Mouse (Mus musculus) G1E (cell line): ENCODE data around the gene Hist1h4m. TPM values are rescaled to one million over a fixed set of nuclear protein-coding genes. Genes with fewer than 3 reads are reported as not detected.
"Not testable (repeated sequence)": the region's sequence is repeated elsewhere in the genome, so short reads cannot be mapped to it uniquely, and the experiment has no call there.

Experiments used
- ATAC-seq: 2 replicates; pipeline ENCODE4 v1.8.0; 2016; ENCODE audit warnings: mild to moderate bottlenecking; ENCODE audit not compliant: insufficient number of reproducible peaks, poor library complexity, low FRiP score, severe bottlenecking; ENCODE audit errors: extremely low read depth
- DNase-seq: peaks from one replicate; pipeline ENCODE4 v3.0.0; 2012; ENCODE audit warnings: low spot score
- H3K27me3 ChIP-seq: 2 replicates; pipeline ENCODE4 v1.6.1; 2012; ENCODE audit warnings: mild to moderate bottlenecking, low read length, inconsistent platforms; ENCODE audit not compliant: insufficient read depth
- H3K36me3 ChIP-seq: replicated peaks from 2 replicates; pipeline ENCODE3; 2012; ENCODE audit warnings: mild to moderate bottlenecking, inconsistent platforms
- H3K4me1 ChIP-seq: 2 replicates; pipeline ENCODE4 v1.6.1; 2012; ENCODE audit warnings: low read depth, low read length, inconsistent platforms, mixed read lengths; ENCODE audit not compliant: insufficient read depth
- H3K4me3 ChIP-seq: 2 replicates; pipeline ENCODE4 v1.5.1; 2012; ENCODE audit warnings: low read depth, mild to moderate bottlenecking, inconsistent platforms, low read length, moderate library complexity, mixed read lengths
- H3K9me3 ChIP-seq: replicated peaks from 2 replicates; pipeline ENCODE4 v1.6.1; 2012; ENCODE audit warnings: inconsistent platforms
- CTCF ChIP-seq: IDR thresholded peaks from 2 replicates; pipeline ENCODE4 v1.5.1; 2012; ENCODE audit warnings: low read depth, low read length, inconsistent platforms, mixed read lengths
- GATA1 ChIP-seq: IDR thresholded peaks from 2 replicates; pipeline ENCODE4 v1.6.1; 2012; ENCODE audit warnings: borderline replicate concordance, low read length, inconsistent platforms, mixed read lengths
- GATA2 ChIP-seq: IDR thresholded peaks from 2 replicates; pipeline ENCODE4 v1.6.1; 2012; ENCODE audit warnings: low read depth, low read length, inconsistent platforms, borderline replicate concordance
- POLR2AphosphoS5 ChIP-seq: IDR thresholded peaks from 2 replicates; pipeline ENCODE4 v1.6.1; 2012; ENCODE audit warnings: low read depth, low read length, inconsistent platforms; ENCODE audit not compliant: insufficient replicate concordance
- TAL1 ChIP-seq: conservative IDR thresholded peaks from 2 replicates; pipeline ENCODE4 v1.6.1; 2012; ENCODE audit warnings: low read depth, low read length, inconsistent platforms, mixed read lengths
- polyA plus RNA-seq: library from polyadenylated mRNA; stranded (reverse); fragments of >175 nt; gene quantifications from 2 replicates; pipeline ENCODE4 v1.2.3, GENCODE M21; 2012
- total RNA-seq, 2 experiments: library from RNA; stranded (forward) in 1 of 2; stranded (reverse) in 1 of 2; fragments of 200-1000 nt in 1 of 2; fragments of >200 nt in 1 of 2; fragmentation: Nextera tagmentation in 1 of 2; gene quantifications; 2 replicates each; pipeline ENCODE4 v1.2.3; 2014 to 2017

The Hist1h4m gene
- total and polyA plus RNA-seq, 3 experiments, result 94.6 to 203 TPM; not detected in 1

- Histone ChIP-seq H3K4me1 (0 out of 2 replicates have a peak, but pooled peaks cover 2% of the 10 kb centered on the region), H3K4me3 (no peak overlapping the region), H3K9me3 (no peaks in the 10 kb centered on the region), H3K27me3 (peaks cover 6% of the 10 kb centered on the region), H3K36me3 (no peaks in the 10 kb centered on the region)
- DNase-seq, result no peak
- no peak for ATAC-seq
- no peak for TF ChIP-seq GATA2
- no peak for TF ChIP-seq CTCF
- no peak for TF ChIP-seq TAL1
- TF ChIP-seq POLR2AphosphoS5, result no peak
- TF ChIP-seq GATA1, result no peak
Observed at GRCm38 (mm10) chr13:21847883-21848282, 36.3 kb downstream of the Hist1h4m start.

- not testable (repeated sequence) for H3K9me3 ChIP-seq, ATAC-seq, H3K36me3 ChIP-seq, DNase-seq, H3K27me3 ChIP-seq, H3K4me1 ChIP-seq, H3K4me3 ChIP-seq
Observed at GRCm38 (mm10) chr13:21850696-21851095, 39.1 kb downstream of the Hist1h4m start.

- H3K36me3 ChIP-seq, result no peaks in the 10 kb centered on the region
- no peak for TF ChIP-seq TAL1
- DNase-seq (no peak), ATAC-seq (no peak)
- no peak overlapping the region for H3K4me3 ChIP-seq
- H3K27me3 ChIP-seq, result peaks cover 8% of the 10 kb centered on the region
- no peaks in the 10 kb centered on the region for H3K9me3 ChIP-seq
- H3K4me1 ChIP-seq, result peaks cover 4% of the 10 kb centered on the region; the same call in 1 of the 2 replicates
Observed at GRCm38 (mm10) chr13:21852215-21852945, 40.8 kb downstream of the Hist1h4m start.

DNA sequence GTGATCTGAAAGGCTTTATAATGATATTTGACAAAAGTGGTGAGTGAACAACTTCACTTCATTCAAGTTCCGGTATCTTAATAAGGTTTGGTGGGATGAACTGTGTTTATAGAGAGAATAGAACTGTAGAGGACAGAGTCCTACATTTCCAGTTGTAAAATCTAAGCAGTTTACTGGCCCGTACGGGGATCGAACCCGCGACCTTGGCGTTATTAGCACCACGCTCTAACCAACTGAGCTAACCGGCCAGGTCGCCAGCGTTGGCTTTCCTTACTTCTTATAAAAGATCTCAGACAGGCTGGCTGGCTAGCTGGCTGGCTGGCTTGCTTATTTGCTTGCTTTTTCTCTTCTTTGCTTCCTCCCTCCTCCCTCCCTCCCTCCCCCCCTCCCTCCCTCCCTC lies 43.6 kb downstream of the Hist1h4m start:
- Histone ChIP-seq H3K4me3 (peak overlapping the region; percentile 68; the same call in 1 of the 2 replicates), H3K27me3 (peaks cover 12% of the 10 kb centered on the region), H3K4me1 (peaks cover 6% of the 10 kb centered on the region; the same call in 1 of the 2 replicates), H3K36me3 (no peaks in the 10 kb centered on the region), H3K9me3 (no peaks in the 10 kb centered on the region)
- TF ChIP-seq POLR2AphosphoS5, result no peak
- no peak for TF ChIP-seq TAL1
- TF ChIP-seq GATA2, result no peak
- no peak for TF ChIP-seq GATA1
- no peak for TF ChIP-seq CTCF
- ATAC-seq, result peak; percentile 34; the same call in 1 of the 2 replicates
- DNase-seq, result no peak

DNA sequence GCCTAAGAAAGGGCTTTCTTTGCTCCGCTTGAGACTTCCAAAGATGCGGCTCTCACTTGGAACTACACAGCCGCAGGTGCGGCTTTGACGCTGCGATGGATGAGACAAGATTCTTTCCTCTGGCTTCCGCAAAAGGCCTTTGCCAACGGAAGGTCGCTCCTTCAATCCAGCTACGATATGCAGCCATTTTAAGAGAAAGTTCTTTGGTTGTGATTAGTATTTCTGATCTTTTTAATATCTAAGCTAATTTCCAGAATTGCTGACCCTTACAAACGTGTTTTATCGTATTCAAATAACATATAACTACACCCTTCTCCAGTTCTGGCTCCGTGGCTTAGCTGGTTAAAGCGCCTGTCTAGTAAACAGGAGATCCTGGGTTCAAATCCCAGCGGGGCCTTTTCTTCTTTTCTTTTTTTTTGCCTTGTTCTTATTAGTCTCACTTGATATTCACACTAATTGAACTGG lies 44.2 kb downstream of the Hist1h4m start:
- ATAC-seq (no peak; the same call in 1 of the 2 replicates), DNase-seq (no peak)
- TF ChIP-seq GATA2, result no peak
- no peak for TF ChIP-seq POLR2AphosphoS5
- no peak for TF ChIP-seq CTCF
- TF ChIP-seq GATA1, result no peak
- TF ChIP-seq TAL1, result no peak
- Histone ChIP-seq H3K36me3 (no peaks in the 10 kb centered on the region), H3K4me1 (peaks cover 6% of the 10 kb centered on the region; the same call in 1 of the 2 replicates), H3K9me3 (no peaks in the 10 kb centered on the region), H3K4me3 (peak overlapping the region; percentile 68), H3K27me3 (peaks cover 12% of the 10 kb centered on the region)

GRCm38 (mm10) chr13:21861608-21862007 lies 50.1 kb downstream of the Hist1h4m start:
- Histone ChIP-seq H3K4me1 (peaks cover 3% of the 10 kb centered on the region; the same call in 1 of the 2 replicates), H3K27me3 (peaks cover 10% of the 10 kb centered on the region), H3K9me3 (no peaks in the 10 kb centered on the region), H3K36me3 (no peaks in the 10 kb centered on the region), H3K4me3 (no peak overlapping the region)
- TF ChIP-seq GATA2 (no peak), CTCF (no peak), TAL1 (no peak), POLR2AphosphoS5 (no peak), GATA1 (no peak)
- ATAC-seq (no peak), DNase-seq (no peak)

Other genes with a start within 250 kb of the Hist1h4m start
Only the 20 nearest of the 31 such genes appear.
- gene Olfr1360, start 134.3 kb upstream of the Hist1h4m start, total RNA-seq (2014; fragmentation: Nextera tagmentation), result not detected in 2 replicates
- gene Olfr1360, start 134.3 kb upstream of the Hist1h4m start, total RNA-seq (2017), result not detected in 2 replicates
- not detected in 2 replicates for gene Olfr1360, start 134.3 kb upstream of the Hist1h4m start, polyA plus RNA-seq
- gene Olfr1359, start 113.6 kb upstream of the Hist1h4m start, total RNA-seq (2014; fragmentation: Nextera tagmentation), result not detected in 2 replicates
- gene Olfr1359, start 113.6 kb upstream of the Hist1h4m start, total RNA-seq (2017), result 0.12 and 0.22 TPM in 2 replicates
- not detected in 2 replicates for gene Olfr1359, start 113.6 kb upstream of the Hist1h4m start, polyA plus RNA-seq
- 900 and 963 TPM in 2 replicates for gene Hist1h2bl, start 95.6 kb upstream of the Hist1h4m start, total RNA-seq (2014; fragmentation: Nextera tagmentation)
- gene Hist1h2bl, start 95.6 kb upstream of the Hist1h4m start, total RNA-seq (2017), result 1,351 and 1,816 TPM in 2 replicates
- 2.1 and 8.3 TPM in 2 replicates for gene Hist1h2bl, start 95.6 kb upstream of the Hist1h4m start, polyA plus RNA-seq
- gene Hist1h2ai, start 95.3 kb upstream of the Hist1h4m start, total RNA-seq (2014; fragmentation: Nextera tagmentation), result 968 and 989 TPM in 2 replicates
- 2,644 and 2,651 TPM in 2 replicates for gene Hist1h2ai, start 95.3 kb upstream of the Hist1h4m start, total RNA-seq (2017)
- gene Hist1h2ai, start 95.3 kb upstream of the Hist1h4m start, polyA plus RNA-seq, result 2,561 and 4,652 TPM in 2 replicates
- gene Hist1h3h, start 94.1 kb upstream of the Hist1h4m start, total RNA-seq (2014; fragmentation: Nextera tagmentation), result 178 and 383 TPM in 2 replicates
- gene Hist1h3h, start 94.1 kb upstream of the Hist1h4m start, total RNA-seq (2017), result 634 and 1,163 TPM in 2 replicates
- 29.3 and 131 TPM in 2 replicates for gene Hist1h3h, start 94.1 kb upstream of the Hist1h4m start, polyA plus RNA-seq
- 170 and 209 TPM in 2 replicates for gene Hist1h2bm, start 89.7 kb upstream of the Hist1h4m start, total RNA-seq (2014; fragmentation: Nextera tagmentation)
- 309 and 556 TPM in 2 replicates for gene Hist1h2bm, start 89.7 kb upstream of the Hist1h4m start, total RNA-seq (2017)
- gene Hist1h2bm, start 89.7 kb upstream of the Hist1h4m start, polyA plus RNA-seq, result 1.2 and 3.4 TPM in 2 replicates
- 20.2 and 51.9 TPM in 2 replicates for gene Hist1h4j, start 76.7 kb upstream of the Hist1h4m start, total RNA-seq (2014; fragmentation: Nextera tagmentation)
- gene Hist1h4j, start 76.7 kb upstream of the Hist1h4m start, total RNA-seq (2017), result 121 TPM in 2 replicates
- gene Hist1h4j, start 76.7 kb upstream of the Hist1h4m start, polyA plus RNA-seq, result 1.2 and 6.4 TPM in 2 replicates
- 1,076 and 1,147 TPM in 2 replicates for gene Hist1h4k, start 61.2 kb upstream of the Hist1h4m start, total RNA-seq (2014; fragmentation: Nextera tagmentation)
- gene Hist1h4k, start 61.2 kb upstream of the Hist1h4m start, total RNA-seq (2017), result 4,982 and 5,364 TPM in 2 replicates
- 12.1 and 66.9 TPM in 2 replicates for gene Hist1h4k, start 61.2 kb upstream of the Hist1h4m start, polyA plus RNA-seq
- 1,742 and 2,057 TPM in 2 replicates for gene Hist1h2ak, start 57.9 kb upstream of the Hist1h4m start, total RNA-seq (2014; fragmentation: Nextera tagmentation)
- gene Hist1h2ak, start 57.9 kb upstream of the Hist1h4m start, total RNA-seq (2017), result 1,288 and 1,589 TPM in 2 replicates
- 71.1 and 196 TPM in 2 replicates for gene Hist1h2ak, start 57.9 kb upstream of the Hist1h4m start, polyA plus RNA-seq
- 350 and 535 TPM in 2 replicates for gene Hist1h2bn, start 57.6 kb upstream of the Hist1h4m start, total RNA-seq (2014; fragmentation: Nextera tagmentation)
- 410 and 794 TPM in 2 replicates for gene Hist1h2bn, start 57.6 kb upstream of the Hist1h4m start, total RNA-seq (2017)
- gene Hist1h2bn, start 57.6 kb upstream of the Hist1h4m start, polyA plus RNA-seq, result 0.90 and 0.98 TPM in 2 replicates
- gene Hist1h1b, start 31.1 kb upstream of the Hist1h4m start, total RNA-seq (2014; fragmentation: Nextera tagmentation), result 919 and 956 TPM in 2 replicates
- 975 and 1,171 TPM in 2 replicates for gene Hist1h1b, start 31.1 kb upstream of the Hist1h4m start, total RNA-seq (2017)
- gene Hist1h1b, start 31.1 kb upstream of the Hist1h4m start, polyA plus RNA-seq, result 2.9 and 8.3 TPM in 2 replicates
- gene Hist1h3i, start 28.4 kb upstream of the Hist1h4m start, total RNA-seq (2014; fragmentation: Nextera tagmentation), result 770 and 1,209 TPM in 2 replicates
- 347 and 472 TPM in 2 replicates for gene Hist1h3i, start 28.4 kb upstream of the Hist1h4m start, total RNA-seq (2017)
- 9.7 and 61.6 TPM in 2 replicates for gene Hist1h3i, start 28.4 kb upstream of the Hist1h4m start, polyA plus RNA-seq
- 14.4 and 62.3 TPM in 2 replicates for gene Hist1h2an, start 24.5 kb upstream of the Hist1h4m start, total RNA-seq (2014; fragmentation: Nextera tagmentation)
- 76.2 and 144 TPM in 2 replicates for gene Hist1h2an, start 24.5 kb upstream of the Hist1h4m start, total RNA-seq (2017)
- 18.0 and 48.6 TPM in 2 replicates for gene Hist1h2an, start 24.5 kb upstream of the Hist1h4m start, polyA plus RNA-seq
- 88.4 and 192 TPM in 2 replicates for gene Hist1h2bp, start 24.3 kb upstream of the Hist1h4m start, total RNA-seq (2014; fragmentation: Nextera tagmentation)
- 55.4 and 77.8 TPM in 2 replicates for gene Hist1h2bp, start 24.3 kb upstream of the Hist1h4m start, total RNA-seq (2017)
- 6.8 and 18.8 TPM in 2 replicates for gene Hist1h2bp, start 24.3 kb upstream of the Hist1h4m start, polyA plus RNA-seq
- gene Hist1h2bq, start 1.5 kb upstream of the Hist1h4m start, total RNA-seq (2014; fragmentation: Nextera tagmentation), result 1,081 and 1,195 TPM in 2 replicates
- gene Hist1h2bq, start 1.5 kb upstream of the Hist1h4m start, total RNA-seq (2017), result 921 and 1,023 TPM in 2 replicates
- gene Hist1h2bq, start 1.5 kb upstream of the Hist1h4m start, polyA plus RNA-seq, result 5.1 and 26.9 TPM in 2 replicates
- 683 and 1,071 TPM in 2 replicates for gene Hist1h2ao, start 1.3 kb upstream of the Hist1h4m start, total RNA-seq (2014; fragmentation: Nextera tagmentation)
- not detected in 2 replicates for gene Hist1h2ao, start 1.3 kb upstream of the Hist1h4m start, total RNA-seq (2017)
- 11,503 and 23,832 TPM in 2 replicates for gene Hist1h2ao, start 1.3 kb upstream of the Hist1h4m start, polyA plus RNA-seq
- gene Hist1h4n, start 20.4 kb downstream of the Hist1h4m start, total RNA-seq (2014; fragmentation: Nextera tagmentation), result 349 and 456 TPM in 2 replicates
- gene Hist1h4n, start 20.4 kb downstream of the Hist1h4m start, total RNA-seq (2017), result 3,540 and 3,844 TPM in 2 replicates
- gene Hist1h4n, start 20.4 kb downstream of the Hist1h4m start, polyA plus RNA-seq, result 15.7 and 41.0 TPM in 2 replicates
- gene Hist1h2ap, start 21.8 kb downstream of the Hist1h4m start, total RNA-seq (2014; fragmentation: Nextera tagmentation), result 653 and 691 TPM in 2 replicates
- gene Hist1h2ap, start 21.8 kb downstream of the Hist1h4m start, total RNA-seq (2017), result 2,134 and 3,440 TPM in 2 replicates
- 8,984 and 13,644 TPM in 2 replicates for gene Hist1h2ap, start 21.8 kb downstream of the Hist1h4m start, polyA plus RNA-seq
- gene Hist1h2br, start 22.0 kb downstream of the Hist1h4m start, total RNA-seq (2014; fragmentation: Nextera tagmentation), result 1,040 and 1,147 TPM in 2 replicates
- gene Hist1h2br, start 22.0 kb downstream of the Hist1h4m start, total RNA-seq (2017), result 1,116 and 1,141 TPM in 2 replicates
- 4.6 and 25.4 TPM in 2 replicates for gene Hist1h2br, start 22.0 kb downstream of the Hist1h4m start, polyA plus RNA-seq
- 10.4 and 20.1 TPM in 2 replicates for gene Zfp184, start 133.3 kb downstream of the Hist1h4m start, total RNA-seq (2014; fragmentation: Nextera tagmentation)
- 2.2 and 3.6 TPM in 2 replicates for gene Zfp184, start 133.3 kb downstream of the Hist1h4m start, total RNA-seq (2017)
- 0.20 and 0.26 TPM in 2 replicates for gene Zfp184, start 133.3 kb downstream of the Hist1h4m start, polyA plus RNA-seq